Mouse (Mus musculus): ENCODE measurements around the gene Mndal.
"Not testable (repeated sequence)": the region's sequence is repeated elsewhere in the genome, so short reads cannot be mapped to it uniquely, and the experiment has no call there.

Gene Mndal

GRCm38 (mm10) chr1:173887026-173887787, 55.1 kb downstream of the Mndal start:
- not testable (repeated sequence) for DNase-seq

DNA sequence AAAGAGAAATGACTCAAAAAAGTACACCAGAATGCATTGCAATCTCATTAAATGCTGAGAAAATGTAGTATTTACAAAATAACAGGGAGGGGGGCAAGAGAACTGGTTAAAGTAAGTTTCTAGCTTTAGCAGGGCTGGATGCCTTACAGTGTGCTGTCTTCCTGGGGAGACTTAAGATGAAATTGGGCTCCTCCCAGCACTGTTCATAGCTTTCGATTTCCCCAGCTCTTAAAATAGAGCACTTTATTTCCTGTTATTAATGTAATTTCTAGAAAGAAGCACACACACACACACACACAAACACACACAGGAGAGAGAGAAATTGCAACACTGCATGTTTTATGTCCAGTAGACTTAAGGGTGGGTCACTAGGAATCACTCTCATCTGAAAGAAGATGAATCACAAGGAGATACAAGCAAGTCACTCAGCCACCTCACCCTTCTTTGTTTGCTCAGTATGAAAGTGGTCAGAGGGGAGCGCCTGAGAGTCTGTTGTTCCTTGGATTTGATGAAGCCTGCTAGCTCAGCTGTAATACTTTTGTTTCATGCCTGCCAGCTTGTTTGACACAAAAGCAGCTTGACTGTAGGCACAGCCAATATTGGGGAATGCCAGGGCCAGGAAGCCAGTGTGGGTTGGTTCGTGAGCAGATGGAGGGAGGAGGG, 62.2 kb downstream of the Mndal start:
- peak in 1 of 2 experiments; percentile 1 for DNase-seq

DNA sequence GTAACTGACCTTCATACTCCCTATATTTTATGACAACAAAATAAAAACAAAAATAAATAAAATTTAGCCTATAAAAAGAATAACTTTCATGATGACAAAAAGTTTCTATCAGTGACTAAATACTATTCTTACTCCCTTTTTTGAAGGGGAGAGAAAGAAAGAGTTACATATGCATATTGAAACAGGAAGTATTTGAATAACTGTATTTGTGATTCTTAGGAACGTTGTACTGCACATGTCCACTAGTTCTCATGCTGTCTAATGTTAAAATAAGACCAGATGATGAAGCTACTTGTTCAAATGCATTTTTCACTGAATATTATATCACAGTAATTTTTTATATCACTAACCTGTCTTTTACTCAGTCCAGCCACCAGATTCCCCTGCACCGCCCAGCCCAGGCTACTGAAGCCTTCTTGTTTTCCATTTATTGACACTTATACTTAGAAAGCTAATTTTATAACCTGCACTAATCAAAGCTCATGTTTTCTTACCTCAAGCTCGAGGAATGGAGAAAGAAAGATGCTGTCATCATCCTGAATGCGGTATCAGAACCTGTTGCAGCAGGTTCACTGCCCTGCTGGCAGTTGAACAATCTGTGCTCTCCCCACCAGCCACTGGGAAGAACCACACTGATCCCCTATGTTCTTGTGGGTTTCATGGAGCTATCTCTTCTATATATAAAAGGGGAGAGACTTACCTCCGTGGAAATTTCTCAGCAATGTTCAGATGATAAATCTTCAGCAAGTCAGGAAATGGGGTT, 62.9 kb downstream of the Mndal start:
- not testable (repeated sequence) for DNase-seq

GRCm38 (mm10) chr1:173878264-173878663, 64.0 kb downstream of the Mndal start:
- not testable (repeated sequence) for DNase-seq

DNA sequence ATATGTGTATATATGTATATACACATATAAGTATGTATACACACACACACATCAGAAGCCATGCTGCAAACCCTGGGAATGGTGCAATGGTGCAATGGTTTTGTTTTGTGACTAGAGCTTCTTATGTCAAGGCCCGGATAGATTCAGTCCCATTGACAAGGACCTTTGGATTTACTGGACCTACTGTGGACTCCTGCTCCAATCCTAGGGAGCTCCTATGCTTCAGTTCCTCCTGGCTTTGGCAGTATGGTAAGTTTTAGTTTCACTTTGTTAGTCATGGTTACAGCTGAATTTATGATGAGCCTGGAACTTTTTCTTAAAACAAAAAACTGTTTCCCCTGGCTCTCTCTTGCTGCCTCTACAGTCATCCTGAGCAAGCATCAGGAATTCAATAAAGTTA, 65.2 kb downstream of the Mndal start:
- not testable (repeated sequence) for DNase-seq

DNA sequence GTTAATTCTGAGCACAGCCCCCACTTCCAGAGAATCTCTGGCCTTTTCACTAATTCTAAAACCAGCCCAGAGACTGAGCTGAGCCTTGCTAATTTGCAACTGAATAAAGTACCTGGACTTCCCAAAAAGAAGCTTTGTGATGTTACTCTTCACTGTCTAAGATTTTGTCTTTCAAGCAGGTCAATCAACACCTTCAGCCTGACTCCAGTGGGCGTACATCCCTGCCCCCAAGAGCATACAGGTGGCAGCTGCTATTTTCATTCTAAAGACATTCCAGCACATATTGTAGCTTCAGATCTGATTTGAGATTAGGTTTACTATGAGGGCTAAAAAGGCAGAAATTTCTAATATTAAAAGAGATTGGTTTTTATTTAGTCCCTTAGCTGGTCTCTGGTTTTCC, 73.7 kb downstream of the Mndal start:
- DNase-seq, result not testable (repeated sequence)

DNA sequence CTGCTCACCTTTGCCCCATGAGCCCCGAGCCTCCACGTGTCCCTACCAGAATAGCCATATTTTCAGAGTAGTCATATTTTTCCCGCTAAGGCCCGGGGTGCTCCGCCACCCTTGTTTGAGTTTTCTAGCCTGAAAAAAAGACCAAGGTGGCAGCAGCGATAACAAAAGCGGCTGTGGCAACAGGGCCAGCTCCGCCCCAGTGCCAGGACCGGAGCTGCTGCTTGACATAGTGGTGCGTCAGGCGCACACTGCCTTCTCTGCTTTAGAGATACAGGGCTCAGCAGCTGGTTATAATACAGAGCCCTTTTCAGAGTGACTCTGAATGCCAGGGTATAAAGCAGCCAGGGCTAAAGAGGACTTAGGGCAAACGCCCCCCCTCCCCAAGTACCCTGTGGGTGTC, 75.8 kb downstream of the Mndal start:
- DNase-seq, result no peak

DNA sequence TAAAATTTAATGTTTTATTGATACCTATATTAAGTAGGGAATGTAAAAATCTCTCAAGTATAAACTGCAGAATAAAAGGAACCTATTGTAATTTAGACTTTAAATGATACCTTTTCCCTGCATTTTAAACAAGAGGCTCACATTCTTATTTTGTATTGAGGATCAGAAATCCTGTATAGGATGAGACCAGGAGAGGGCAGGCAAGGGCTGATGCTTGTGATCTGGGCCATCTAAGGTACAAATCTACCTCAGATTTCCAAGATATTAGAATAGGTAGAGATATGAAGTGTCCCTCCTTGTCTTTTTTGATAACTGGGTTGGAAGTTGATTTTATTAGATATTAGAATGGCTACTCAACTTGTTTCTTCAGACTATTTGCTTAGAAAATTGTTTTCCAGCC, 88.6 kb downstream of the Mndal start:
- peak in 1 of 2 experiments; percentile 9 for DNase-seq

- DNase-seq, result not testable (repeated sequence)
These were observed 89.4 kb downstream of the Mndal start for GRCm38 (mm10) chr1:173852853-173853252.

DNA sequence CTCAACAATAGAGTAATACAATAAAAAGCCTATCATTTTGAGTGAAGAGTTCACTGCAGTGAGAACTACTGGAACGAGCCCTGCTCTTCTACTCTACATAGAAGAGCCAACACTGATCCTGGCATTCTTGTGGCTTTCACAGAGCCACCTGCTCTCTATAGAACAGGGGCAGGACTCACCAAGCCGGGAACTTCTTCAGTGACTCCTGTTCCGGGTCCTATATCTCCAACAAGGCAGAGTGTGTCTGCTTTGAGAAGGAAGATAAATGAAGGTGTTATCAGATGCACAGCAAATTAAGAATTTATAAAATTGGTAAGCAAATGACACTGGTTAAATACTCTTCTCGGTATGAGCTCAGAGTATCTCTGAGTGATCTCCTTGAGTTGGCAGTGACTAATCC, 96.1 kb downstream of the Mndal start:
- not testable (repeated sequence) for DNase-seq

DNA sequence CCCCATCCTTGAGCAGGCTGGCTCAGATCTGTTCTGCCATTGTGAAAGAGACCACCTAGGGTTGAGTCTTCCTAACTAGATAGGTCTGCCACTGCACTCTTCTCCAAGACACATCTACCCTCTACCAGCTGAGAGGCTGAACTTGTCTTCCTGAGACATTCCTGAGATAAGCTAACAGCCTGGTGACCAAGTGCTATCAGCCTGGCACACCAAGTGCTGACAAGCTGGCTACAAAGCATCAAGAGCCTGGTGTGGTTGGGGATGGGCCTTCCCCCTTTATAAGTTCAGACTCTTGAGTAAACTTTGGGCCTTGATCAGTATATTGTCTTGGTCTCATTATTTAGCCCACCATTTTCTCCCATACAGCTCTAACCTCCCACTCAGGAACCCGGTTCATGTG, 97.5 kb downstream of the Mndal start:
- no peak for DNase-seq

- not testable (repeated sequence) for DNase-seq
These were observed 120.8 kb downstream of the Mndal start for GRCm38 (mm10) chr1:173821481-173821803.

DNA sequence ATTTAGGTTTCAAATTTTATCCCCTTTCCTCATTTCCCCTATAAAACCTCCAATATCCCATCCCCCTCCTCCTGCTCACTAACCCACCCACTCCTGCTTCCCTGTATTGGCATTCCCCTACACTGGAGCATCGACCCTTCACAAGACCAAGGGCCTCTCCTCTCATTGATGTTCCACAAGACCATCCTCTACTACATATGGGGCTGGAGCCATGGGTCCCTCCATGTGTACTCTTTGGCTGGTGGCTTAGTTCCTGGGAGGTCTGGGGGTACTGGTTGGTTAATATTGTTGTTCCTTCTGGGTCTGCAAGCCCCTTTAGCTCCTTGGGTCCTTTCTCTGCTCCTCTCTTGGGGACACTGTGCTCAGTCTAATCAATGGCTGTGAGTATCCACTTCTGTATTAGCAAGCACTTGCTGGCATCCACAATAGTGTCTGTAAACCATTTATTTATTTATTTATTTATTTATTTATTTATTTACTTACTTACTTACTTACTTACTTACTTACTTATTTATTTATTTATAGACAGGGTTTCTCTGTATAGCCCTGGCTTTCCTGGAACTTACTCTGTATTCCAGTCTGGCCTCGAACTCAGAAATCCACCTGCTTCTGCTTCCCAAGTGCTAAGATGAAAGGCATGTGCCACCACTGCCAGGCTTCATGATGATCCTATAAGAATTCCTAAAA, 121.4 kb downstream of the Mndal start:
- DNase-seq, result not testable (repeated sequence)

DNA sequence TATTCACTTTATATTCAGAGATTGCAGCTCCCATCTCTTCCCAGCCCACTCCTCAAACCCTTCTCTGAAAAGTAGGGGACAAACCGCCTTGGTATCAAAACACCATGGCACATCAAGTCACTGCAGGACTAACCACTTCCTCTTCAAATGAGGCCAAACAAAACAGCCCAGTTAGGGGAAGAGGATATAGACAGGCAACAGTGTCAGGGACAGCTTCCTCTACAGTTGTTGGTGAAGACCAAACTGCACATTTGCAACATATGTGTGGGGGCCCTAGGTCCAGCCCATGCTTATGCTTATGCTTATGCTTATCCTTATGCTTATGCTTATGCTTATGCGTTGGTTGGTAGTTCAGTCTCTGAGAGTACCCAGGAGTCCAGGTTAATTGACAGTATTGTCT, 133.0 kb downstream of the Mndal start:
- DNase-seq, result not testable (repeated sequence)

DNA sequence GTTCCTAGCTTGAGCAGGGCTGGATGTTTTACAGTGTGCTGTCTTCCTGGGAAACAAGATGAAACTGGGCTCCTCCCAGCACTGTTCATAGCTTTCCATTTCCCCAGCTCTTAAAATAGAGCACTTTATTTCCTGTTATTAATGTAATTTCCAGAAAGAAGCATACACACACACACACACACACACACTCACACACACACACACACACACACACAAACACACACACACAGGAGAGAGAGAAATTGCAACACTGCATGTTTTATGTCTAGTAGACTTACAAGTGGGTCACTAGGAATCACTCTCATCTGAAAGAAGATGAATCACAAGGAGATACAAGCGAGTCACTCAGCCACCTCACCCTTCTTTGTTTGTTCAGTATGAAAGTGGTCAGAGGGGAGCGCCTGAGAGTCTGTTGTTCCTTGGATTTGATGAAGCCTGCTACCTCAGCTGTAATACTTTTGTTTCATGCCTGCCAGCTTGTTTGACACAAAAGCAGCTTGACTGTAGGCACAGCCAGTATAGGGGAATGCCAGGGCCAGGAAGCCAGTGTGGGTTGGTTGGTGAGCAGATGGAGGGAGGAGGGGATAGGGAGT, 139.5 kb downstream of the Mndal start:
- peak in 1 of 2 experiments; percentile 2 for DNase-seq

- not testable (repeated sequence) for DNase-seq
These were observed 140.1 kb downstream of the Mndal start for GRCm38 (mm10) chr1:173802207-173802606.

- DNase-seq, result not testable (repeated sequence)
These were observed 140.5 kb downstream of the Mndal start for GRCm38 (mm10) chr1:173801791-173802190.
